ENCODE assay signal across 10 mouse cellular contexts in the genomic region with DNA sequence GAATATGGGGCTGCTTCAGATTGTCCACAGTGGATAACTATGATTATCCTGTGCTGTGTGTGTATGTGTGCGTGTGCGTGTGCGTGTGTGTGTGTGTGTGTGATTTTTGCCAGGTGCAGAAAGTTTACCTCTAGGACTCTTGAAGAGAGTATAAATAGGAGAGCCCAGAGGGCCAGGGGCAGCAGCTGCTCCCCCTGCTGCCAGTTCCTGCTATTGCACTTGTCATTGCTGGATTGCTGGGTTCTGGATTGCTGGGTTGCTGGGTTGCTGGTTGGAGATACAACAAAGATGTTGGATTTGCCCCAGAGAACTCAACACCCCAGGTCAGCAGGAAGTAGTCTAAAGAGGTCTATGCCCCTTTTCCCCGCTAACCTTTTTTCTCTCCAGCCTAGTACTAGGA. TPM values are rescaled to one million over a fixed set of nuclear protein-coding genes. Genes with fewer than 3 reads are reported as not detected.
DNase-seq lines count a peak whose midpoint lies in the region; ATAC-seq and TF ChIP-seq lines count a peak whose summit lies in the region.
"Had no signal": no experiment of that assay in that cellular context is flagged by ENCODE, and none has a peak within 500 bp of the region (broad histone marks: within the 10 kb centered on the region; RNA-seq: fewer than 3 reads in every experiment).

No protein-coding gene starts in this region.

- no peak overlapping the region for H3K4me3 ChIP-seq in hindbrain, embryonic 11.5 days (ENCODE audit: low read depth, low read length)
- no peak overlapping the region for H3K4me3 ChIP-seq in hindbrain, embryonic 12.5 days
- H3K4me3 ChIP-seq: embryonic facial prominence, embryonic 13.5 days; limb, embryonic 12.5 days had no signal

- no peaks in the 10 kb centered on the region for H3K36me3 ChIP-seq in hindbrain, embryonic 11.5 days (ENCODE audit: control insufficient read depth, insufficient read depth, low read length)
- H3K36me3 ChIP-seq in hindbrain, embryonic 12.5 days, result no peaks in the 10 kb centered on the region
- H3K36me3 ChIP-seq: limb, embryonic 12.5 days had no signal

- in situ Hi-C loops in Patski (cut with MboI; ENCODE audit: low pct_unique_long_range_greater_than_20kb), result no loop called here

- H3K9me3 ChIP-seq in hindbrain, embryonic 11.5 days (ENCODE audit: control insufficient read depth, low read length), result no peaks in the 10 kb centered on the region
- no peaks in the 10 kb centered on the region for H3K9me3 ChIP-seq in hindbrain, embryonic 12.5 days (replicated peaks)
- H3K9me3 ChIP-seq: embryonic facial prominence, embryonic 13.5 days; limb, embryonic 12.5 days had no signal

- CTCF ChIA-PET in Patski (lab: Charles Lee), result no interaction called here

- no peaks in the 10 kb centered on the region for H3K27me3 ChIP-seq in hindbrain, embryonic 11.5 days (ENCODE audit: control insufficient read depth, insufficient read depth, low read length)
- no peaks in the 10 kb centered on the region for H3K27me3 ChIP-seq in hindbrain, embryonic 12.5 days
- H3K27me3 ChIP-seq in Patski, result no peaks in the 10 kb centered on the region
- H3K27me3 ChIP-seq: embryonic facial prominence, embryonic 13.5 days; limb, embryonic 12.5 days had no signal

- H3K9ac ChIP-seq in hindbrain, embryonic 11.5 days (ENCODE audit: low read depth, low read length), result no peak overlapping the region
- H3K9ac ChIP-seq in hindbrain, embryonic 12.5 days, result no peak overlapping the region
- H3K9ac ChIP-seq: embryonic facial prominence, embryonic 13.5 days; limb, embryonic 12.5 days had no signal

- POLR2A ChIA-PET in Patski (lab: Charles Lee), result interaction anchor here (0.6 to 0.7 kb wide), 2 partner anchors 32 to 33 kb away, joined by 3 to 4 read pairs; no protein-coding TSS in a partner anchor

- no peak overlapping the region for H3K4me2 ChIP-seq in hindbrain, embryonic 11.5 days (replicated peaks; ENCODE audit: low read depth, low read length)
- H3K4me2 ChIP-seq in hindbrain, embryonic 12.5 days (replicated peaks), result no peak overlapping the region
- H3K4me2 ChIP-seq: embryonic facial prominence, embryonic 13.5 days; limb, embryonic 12.5 days had no signal

- DNase-seq in hindbrain, embryonic 11.5 days (ENCODE audit: low spot score), result peak; percentile 61
- peak; percentile 74 to 77 for DNase-seq in B cell, adult 2 months
- DNase-seq in Patski (ENCODE audit: low read depth, low spot score), result no peak
- peak; percentile 46 for DNase-seq in embryo, embryonic 10.5 days (ENCODE audit: low spot score)
- peak; percentile 67 for DNase-seq in lung, postnatal 14 days
- DNase-seq in thymus, adult 18-20 months, result peak; percentile 14 to 43

- 74% methylated on average over 4 of the region's 4 CpGs for WGBS in hindbrain, embryonic 11.5 days
- WGBS in hindbrain, embryonic 12.5 days, result 67% methylated on average over 4 of the region's 4 CpGs

- no peaks in the 10 kb centered on the region for H3K4me1 ChIP-seq in hindbrain, embryonic 11.5 days (replicated peaks; ENCODE audit: control insufficient read depth, insufficient read depth, low read length)
- no peaks in the 10 kb centered on the region for H3K4me1 ChIP-seq in hindbrain, embryonic 12.5 days

- no peak for ATAC-seq in hindbrain, embryonic 11.5 days (ENCODE audit: low FRiP score)
- ATAC-seq in hindbrain, embryonic 12.5 days (ENCODE audit: low FRiP score), result no peak
- ATAC-seq in Patski, result no peak
- ATAC-seq in monocyte, adult 5-6 weeks (replicated peaks; ENCODE audit: insufficient number of reproducible peaks, low FRiP score, low TSS enrichment, poor library complexity, severe bottlenecking), result no peak

- H3K27ac ChIP-seq in hindbrain, embryonic 11.5 days (ENCODE audit: low read depth, low read length), result no peak overlapping the region
- H3K27ac ChIP-seq in hindbrain, embryonic 12.5 days, result no peak overlapping the region
- H3K27ac ChIP-seq: embryonic facial prominence, embryonic 13.5 days; limb, embryonic 12.5 days had no signal

- TF ChIP-seq CTCF in Patski (IDR thresholded peaks at IDR 0.05), result peak; percentile 42

RNA-seq across cellular contexts. Expression of a gene that starts 14.4 kb away (rescaled TPM):
- 13.9 and 15.8 TPM in 2 replicates for polyA plus RNA-seq in hindbrain, embryonic 11.5 days (2014; fragmentation: Nextera tagmentation; extraction: Ambion mirVana)
- polyA plus RNA-seq in hindbrain, embryonic 12.5 days (2016; fragmentation: Nextera tagmentation; extraction: Ambion mirVana), result 40.8 and 45.4 TPM in 2 replicates
- polyA plus RNA-seq in Patski (2021), result 55.5 TPM
- 4.2 to 14.6 TPM (median 9.3 TPM) in 3 replicates for total RNA-seq in monocyte, adult 5-6 weeks (2017)

RNA-seq across cellular contexts. Expression of a gene that starts 14.8 kb away (rescaled TPM):
- polyA plus RNA-seq in hindbrain, embryonic 11.5 days (2014; fragmentation: Nextera tagmentation; extraction: Ambion mirVana), result 6.6 and 7.0 TPM in 2 replicates
- 5.0 and 6.7 TPM in 2 replicates for polyA plus RNA-seq in hindbrain, embryonic 12.5 days (2016; fragmentation: Nextera tagmentation; extraction: Ambion mirVana)
- polyA plus RNA-seq in Patski (2021), result 3.1 TPM
- 0.39 TPM in 1 of 3 replicates, not detected in the others for total RNA-seq in monocyte, adult 5-6 weeks (2017)
